Mouse (Mus musculus) thymus, adult 2 months (tissue): ENCODE data around the gene Flt3l. TPM values are rescaled to one million over a fixed set of nuclear protein-coding genes. Genes with fewer than 3 reads are reported as not detected.
A peak's percentile ranks its signal among the peaks of the same experiment; 100 is the strongest.
"Not testable (repeated sequence)": the region's sequence is repeated elsewhere in the genome, so short reads cannot be mapped to it uniquely, and the experiment has no call there.

Source experiments
- DNase-seq: peaks from one replicate; pipeline ENCODE4 v3.0.0; 2021
- H3K27ac ChIP-seq: fragments of 200-500 bp; 2 replicates; pipeline ENCODE4 v1.5.1; 2012; ENCODE audit warnings: low read length, control low read depth; ENCODE audit not compliant: control insufficient read depth, insufficient read depth
- H3K27me3 ChIP-seq: fragments of 200-500 bp; 2 replicates; pipeline ENCODE4 v1.6.1; 2012; ENCODE audit warnings: mild to moderate bottlenecking, low read length, moderate library complexity, mixed read lengths; ENCODE audit not compliant: control insufficient read depth, insufficient read depth
- H3K36me3 ChIP-seq: fragments of 200-500 bp; 2 replicates; pipeline ENCODE4 v1.6.1; 2012; ENCODE audit warnings: mild to moderate bottlenecking, low read length, moderate library complexity; ENCODE audit not compliant: control insufficient read depth, insufficient read depth
- H3K4me1 ChIP-seq: fragments of 200-500 bp; replicated peaks from 2 replicates; pipeline ENCODE4 v1.6.1; 2012; ENCODE audit warnings: low read length; ENCODE audit not compliant: control insufficient read depth, insufficient read depth
- H3K4me3 ChIP-seq: fragments of 200-500 bp; 2 replicates; pipeline ENCODE4 v1.5.1; 2012; ENCODE audit warnings: mild to moderate bottlenecking, low read length, control low read depth, moderate library complexity; ENCODE audit not compliant: control insufficient read depth, insufficient read depth
- CTCF ChIP-seq: fragments of 200-500 bp; IDR thresholded peaks from 2 replicates; pipeline ENCODE4 v1.5.1; 2012; ENCODE audit warnings: mild to moderate bottlenecking, control low read depth, low read length, moderate library complexity, borderline replicate concordance; ENCODE audit not compliant: control insufficient read depth, poor library complexity, insufficient read depth; ENCODE audit errors: extremely low read depth
- POLR2A ChIP-seq: fragments of 200-500 bp; IDR thresholded peaks from 2 replicates; pipeline ENCODE4 v1.6.1; 2012; ENCODE audit warnings: mild to moderate bottlenecking, low read length, control low read depth, moderate library complexity; ENCODE audit not compliant: control insufficient read depth, poor library complexity, insufficient read depth; ENCODE audit errors: extremely low read depth
- WGBS: fragments of 180-500 bp; shearing (Covaris S2); methylation state at CpG from one replicate; pipeline ENCODE4 v1.1.7; 2018; 5-methylcytosine and 5-hydroxymethylcytosine counted together
- polyA plus RNA-seq: library from polyadenylated mRNA; depleted of rRNA; stranded (reverse); fragments of >200 nt; gene quantifications from 2 replicates; pipeline ENCODE4 v1.2.3, GENCODE M21; 2012

Gene Flt3l
- polyA plus RNA-seq, 1 experiment, result 207 TPM

GRCm38 (mm10) chr7:45126147-45126843 is 9.9 kb downstream of the Flt3l start:
- 92% methylated on average over 17 of the region's 17 CpGs for WGBS
- DNase-seq, result no peak
- Histone ChIP-seq H3K36me3 (peaks cover 37% of the 10 kb centered on the region), H3K27me3 (no peaks in the 10 kb centered on the region), H3K4me3 (no peak overlapping the region), H3K4me1 (peaks cover 49% of the 10 kb centered on the region), H3K27ac (no peak overlapping the region)
- no peak for TF ChIP-seq CTCF
- no peak for TF ChIP-seq POLR2A

- WGBS, result 90% methylated on average over 5 of the region's 5 CpGs
- DNase-seq, H3K4me3 ChIP-seq, H3K27ac ChIP-seq, H3K27me3 ChIP-seq: not testable (repeated sequence)
- Histone ChIP-seq H3K4me1 (peaks cover 51% of the 10 kb centered on the region), H3K36me3 (peaks cover 37% of the 10 kb centered on the region)
Observed at GRCm38 (mm10) chr7:45125649-45126048, 10.6 kb downstream of the Flt3l start.

GRCm38 (mm10) chr7:45125144-45125600 is 11.1 kb downstream of the Flt3l start:
- H3K4me1 ChIP-seq, result peaks cover 56% of the 10 kb centered on the region
- TF ChIP-seq POLR2A, result no peak
- TF ChIP-seq CTCF, result no peak
- no peak overlapping the region for H3K27ac ChIP-seq
- DNase-seq, result no peak
- no peaks in the 10 kb centered on the region for H3K27me3 ChIP-seq
- 76% methylated on average over 7 of the region's 7 CpGs for WGBS
- H3K36me3 ChIP-seq, result peaks cover 37% of the 10 kb centered on the region
- H3K4me3 ChIP-seq, result no peak overlapping the region

- TF ChIP-seq POLR2A (peak; percentile 85), CTCF (peak; percentile 65; the same call in 1 of the 2 replicates)
- DNase-seq, result peak; percentile 98
- H3K4me3 ChIP-seq, result peak within 1 kb of the TSS; percentile 79
- peaks cover 60% of the 10 kb centered on the region for H3K4me1 ChIP-seq
- peak within 1 kb of the TSS; percentile 97 for H3K27ac ChIP-seq
- no peaks in the 10 kb centered on the region for H3K27me3 ChIP-seq
- 2% methylated on average over 59 of the region's 59 CpGs for WGBS
- H3K36me3 ChIP-seq, result peaks cover 37% of the 10 kb centered on the region
Observed at GRCm38 (mm10) chr7:45124224-45125143, 11.7 kb downstream of the Flt3l start, which contains the start of gene Rps11. Gene Rps11, minus strand, starts transcription at chr7:45124439.

- WGBS, result 12% methylated on average over 12 of the region's 12 CpGs
- TF ChIP-seq POLR2A (no peak), CTCF (no peak)
- no peak for DNase-seq
- H3K4me3 ChIP-seq, result peak overlapping the region; percentile 79
- peak overlapping the region; percentile 97 for H3K27ac ChIP-seq
- peaks cover 37% of the 10 kb centered on the region for H3K36me3 ChIP-seq
- no peaks in the 10 kb centered on the region for H3K27me3 ChIP-seq
- H3K4me1 ChIP-seq, result peaks cover 60% of the 10 kb centered on the region
Observed at GRCm38 (mm10) chr7:45123186-45123570, 13.1 kb downstream of the Flt3l start.

- Histone ChIP-seq H3K27me3 (no peaks in the 10 kb centered on the region), H3K4me3 (peak overlapping the region; percentile 79), H3K36me3 (peaks cover 37% of the 10 kb centered on the region), H3K4me1 (peaks cover 60% of the 10 kb centered on the region), H3K27ac (peak overlapping the region; percentile 97)
- TF ChIP-seq CTCF (no peak), POLR2A (no peak)
- DNase-seq, result no peak
- WGBS, result 76% methylated on average over 15 of the region's 15 CpGs
Observed at GRCm38 (mm10) chr7:45122561-45123185, 13.6 kb downstream of the Flt3l start.
